Mouse (Mus musculus): Measurements from ENCODE around the gene Clpp. TPM values are rescaled to one million over a fixed set of nuclear protein-coding genes. Genes with fewer than 3 reads are reported as not detected.
A peak's percentile ranks its signal among the peaks of the same experiment; 100 is the strongest.

The Clpp gene
- total RNA-seq, 2 experiments from 2014 or later: 46.2 to 49.1 TPM

- intact Hi-C loops (cut with DNase I): no loop called here
- DNase-seq: no peak
Measured at GRCm38 (mm10) chr17:56986105-56986805, 3.9 kb upstream of the Clpp start.

GRCm38 (mm10) chr17:56988441-56988840, 1.7 kb upstream of the Clpp start:
- intact Hi-C loops (cut with DNase I): no loop called here
- no peak for DNase-seq

- no peak for DNase-seq
- intact Hi-C loops (cut with DNase I): no loop called here
Measured at GRCm38 (mm10) chr17:56988921-56989430, 1.1 kb upstream of the Clpp start.

- peak; percentile 80 for DNase-seq
- intact Hi-C loops (cut with DNase I): no loop called here
Measured at GRCm38 (mm10) chr17:56989467-56990114, 514 bp upstream of the Clpp start.

GRCm38 (mm10) chr17:56990966-56991365, 861 bp downstream of the Clpp start:
- DNase-seq: no peak
- intact Hi-C loops (cut with DNase I): no loop called here

- intact Hi-C loops (cut with DNase I): no loop called here
- DNase-seq: no peak
Measured at GRCm38 (mm10) chr17:56995046-56995445, 4.9 kb downstream of the Clpp start.

- intact Hi-C loops (cut with DNase I): no loop called here
Measured at GRCm38 (mm10) chr17:56996506-56996905, 6.4 kb downstream of the Clpp start.

GRCm38 (mm10) chr17:56997029-56997667, 7.0 kb downstream of the Clpp start, which contains the start of gene Alkbh7:
TSS of gene Alkbh7 (plus strand) at chr17:56997339.
- intact Hi-C loops (cut with DNase I): no loop called here

More at GRCm38 (mm10) chr17:56996506-56996905, 6.4 kb downstream of the Clpp start:
- no peak for DNase-seq

GRCm38 (mm10) chr17:56999414-56999813, 9.3 kb downstream of the Clpp start:
- no peak for DNase-seq
- intact Hi-C loops (cut with DNase I): no loop called here

More at GRCm38 (mm10) chr17:56997029-56997667, 7.0 kb downstream of the Clpp start, which contains the start of gene Alkbh7:
- DNase-seq: peak; percentile 93

- no peak for DNase-seq
- intact Hi-C loops (cut with DNase I): no loop called here
Measured at GRCm38 (mm10) chr17:56999968-57000609, 10.0 kb downstream of the Clpp start, which contains the start of gene Pspn. TSS of gene Pspn (minus strand) at chr17:57000018.

- no peak for DNase-seq
- intact Hi-C loops (cut with DNase I): no loop called here
Measured at GRCm38 (mm10) chr17:57001228-57001627, 11.1 kb downstream of the Clpp start.

- intact Hi-C loops (cut with DNase I): no loop called here
- DNase-seq: no peak
Measured at GRCm38 (mm10) chr17:57003994-57004393, 13.9 kb downstream of the Clpp start.

- no peak for DNase-seq
- intact Hi-C loops (cut with DNase I): no loop called here
Measured at GRCm38 (mm10) chr17:57007137-57007905, 17.2 kb downstream of the Clpp start.

GRCm38 (mm10) chr17:57010911-57011235, 20.8 kb downstream of the Clpp start:
- intact Hi-C loops (cut with DNase I): no loop called here

GRCm38 (mm10) chr17:57011236-57012141, 21.4 kb downstream of the Clpp start, which contains the start of the genes Gtf2f1 and Gm17949:
TSS of gene Gtf2f1 (minus strand) at chr17:57011288.
TSS of gene Gm17949 (plus strand) at chr17:57011469.
- intact Hi-C loops (cut with DNase I): no loop called here
- peak; percentile 98 for DNase-seq

More at GRCm38 (mm10) chr17:57010911-57011235, 20.8 kb downstream of the Clpp start:
- DNase-seq: no peak

GRCm38 (mm10) chr17:57012245-57012795, 22.2 kb downstream of the Clpp start:
- intact Hi-C loops (cut with DNase I): no loop called here
- no peak for DNase-seq

GRCm38 (mm10) chr17:57019693-57020092, 29.6 kb downstream of the Clpp start:
- no peak for DNase-seq
- intact Hi-C loops (cut with DNase I): no loop called here

- DNase-seq: no peak
- intact Hi-C loops (cut with DNase I): no loop called here
Measured at GRCm38 (mm10) chr17:57020960-57021359, 30.9 kb downstream of the Clpp start.

GRCm38 (mm10) chr17:57027471-57027870, 37.4 kb downstream of the Clpp start:
- intact Hi-C loops (cut with DNase I): no loop called here
- DNase-seq: no peak

Measured in left cerebral cortex, postnatal 4 days (tissue).